Mouse (Mus musculus) liver, embryonic 13.5 days (tissue): ENCODE data around the gene Coasy. TPM values are rescaled to one million over a fixed set of nuclear protein-coding genes. Genes with fewer than 3 reads are reported as not detected.

Experiments
- ATAC-seq: fragments of 200-750 bp; cut with Nextera tagmentation; 2 replicates; pipeline ENCODE4 v1.8.0; 2017; ENCODE audit warnings: low read depth, mild to moderate bottlenecking, moderate number of reproducible peaks, moderate library complexity
- DNase-seq: peaks from one replicate; pipeline ENCODE4 v3.0.0; 2022
- H3K27ac ChIP-seq: fragments of 300-500 bp; sonication (generic); 2 replicates; pipeline ENCODE4 v1.5.1; 2015; ENCODE audit warnings: moderate library complexity, mild to moderate bottlenecking, inconsistent platforms
- H3K27me3 ChIP-seq: fragments of 300-500 bp; sonication (generic); 2 replicates; pipeline ENCODE4 v1.6.1; 2015; ENCODE audit warnings: mild to moderate bottlenecking, inconsistent platforms
- H3K36me3 ChIP-seq: fragments of 300-500 bp; sonication (generic); 2 replicates; pipeline ENCODE4 v1.6.1; 2015; ENCODE audit warnings: mild to moderate bottlenecking, inconsistent platforms
- H3K4me1 ChIP-seq: fragments of 300-500 bp; sonication (generic); replicated peaks from 2 replicates; pipeline ENCODE4 v1.6.1; 2015; ENCODE audit warnings: inconsistent platforms
- H3K4me2 ChIP-seq: fragments of 300-500 bp; sonication (generic); 2 replicates; pipeline ENCODE4 v1.6.1; 2015; ENCODE audit warnings: inconsistent platforms, mild to moderate bottlenecking, moderate library complexity
- H3K4me3 ChIP-seq: fragments of 300-500 bp; sonication (generic); replicated peaks from 2 replicates; pipeline ENCODE4 v1.5.1; 2015; ENCODE audit warnings: mild to moderate bottlenecking, inconsistent platforms
- H3K9ac ChIP-seq: fragments of 300-500 bp; sonication (generic); 2 replicates; pipeline ENCODE4 v1.6.1; 2015; ENCODE audit warnings: mild to moderate bottlenecking, inconsistent platforms
- H3K9me3 ChIP-seq: fragments of 300-500 bp; sonication (generic); replicated peaks from 2 replicates; pipeline ENCODE4 v1.6.1; 2016; ENCODE audit warnings: inconsistent platforms
- WGBS: fragments of 180-500 bp; shearing (Covaris S2); methylation state at CpG from one replicate; pipeline ENCODE4 v1.1.7; 2015; ENCODE audit not compliant: insufficient replicate concordance; 5-methylcytosine and 5-hydroxymethylcytosine counted together
- polyA plus RNA-seq: library from polyadenylated mRNA; unstranded; fragments of >200 nt; fragmentation: Nextera tagmentation; extraction: Ambion mirVana; gene quantifications from 2 replicates; pipeline ENCODE4 v1.2.1, GENCODE M21; 2015

Coasy gene
- 23.0 and 23.2 TPM in 2 replicates for polyA plus RNA-seq

DNA sequence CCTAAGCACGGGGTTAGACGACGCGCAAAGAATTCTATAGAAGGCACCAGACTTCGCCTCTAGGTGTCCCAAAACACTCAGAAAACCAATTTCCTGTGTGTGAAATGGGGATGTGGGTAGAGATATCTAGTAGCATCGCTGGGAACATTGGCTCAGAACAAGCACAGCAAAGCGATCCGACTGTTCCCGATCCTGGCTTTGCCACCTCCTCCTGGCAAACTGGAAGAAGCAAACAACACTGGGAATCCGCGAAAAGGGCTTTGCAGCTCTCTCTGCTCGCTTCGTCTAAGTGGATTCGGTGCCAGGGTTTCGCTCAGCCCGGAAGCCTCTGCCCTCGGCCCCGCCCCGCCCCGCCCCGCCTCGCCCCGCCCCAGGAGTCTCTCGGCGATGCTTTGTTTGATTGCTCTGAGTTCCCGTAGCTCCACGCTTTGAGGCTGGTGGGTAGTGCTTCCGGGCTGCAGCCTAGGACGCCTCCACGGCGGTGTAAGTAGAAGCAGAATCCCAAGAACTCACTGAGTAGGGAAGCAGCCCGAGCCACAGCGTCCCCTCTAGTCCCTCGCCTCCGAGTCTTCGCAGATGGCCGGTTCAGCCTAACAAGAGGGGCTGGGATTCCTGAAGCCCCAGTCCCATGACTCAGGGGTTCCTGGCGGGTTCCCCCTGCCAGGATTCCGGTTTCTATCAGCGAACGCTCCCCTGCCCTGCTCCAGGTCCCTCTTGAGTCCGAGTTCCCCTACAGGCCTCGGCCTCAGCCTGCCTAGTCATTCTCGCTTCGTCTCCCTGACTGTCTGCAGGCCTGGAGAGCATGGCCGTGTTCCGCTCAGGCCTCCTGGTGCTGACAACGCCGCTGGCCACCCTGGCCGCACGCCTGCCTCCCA, at the start of gene Coasy:
Gene Coasy (plus strand): TSS at position 358 of the 875 bp plus-strand sequence.
- H3K4me1 ChIP-seq, result peaks cover 70% of the 10 kb centered on the region
- no peaks in the 10 kb centered on the region for H3K9me3 ChIP-seq
- peak within 1 kb of the TSS; percentile 90 for H3K9ac ChIP-seq
- H3K27me3 ChIP-seq, result peaks cover 45% of the 10 kb centered on the region
- H3K4me2 ChIP-seq, result peak within 1 kb of the TSS; percentile 86
- peaks cover 17% of the 10 kb centered on the region for H3K36me3 ChIP-seq
- WGBS, result under 1% methylated on average over 51 of the region's 51 CpGs
- DNase-seq, result peak; percentile 73
- ATAC-seq, result peak; percentile 85
- H3K4me3 ChIP-seq, result peak within 1 kb of the TSS; percentile 79
- peak within 1 kb of the TSS; percentile 94 for H3K27ac ChIP-seq

DNA sequence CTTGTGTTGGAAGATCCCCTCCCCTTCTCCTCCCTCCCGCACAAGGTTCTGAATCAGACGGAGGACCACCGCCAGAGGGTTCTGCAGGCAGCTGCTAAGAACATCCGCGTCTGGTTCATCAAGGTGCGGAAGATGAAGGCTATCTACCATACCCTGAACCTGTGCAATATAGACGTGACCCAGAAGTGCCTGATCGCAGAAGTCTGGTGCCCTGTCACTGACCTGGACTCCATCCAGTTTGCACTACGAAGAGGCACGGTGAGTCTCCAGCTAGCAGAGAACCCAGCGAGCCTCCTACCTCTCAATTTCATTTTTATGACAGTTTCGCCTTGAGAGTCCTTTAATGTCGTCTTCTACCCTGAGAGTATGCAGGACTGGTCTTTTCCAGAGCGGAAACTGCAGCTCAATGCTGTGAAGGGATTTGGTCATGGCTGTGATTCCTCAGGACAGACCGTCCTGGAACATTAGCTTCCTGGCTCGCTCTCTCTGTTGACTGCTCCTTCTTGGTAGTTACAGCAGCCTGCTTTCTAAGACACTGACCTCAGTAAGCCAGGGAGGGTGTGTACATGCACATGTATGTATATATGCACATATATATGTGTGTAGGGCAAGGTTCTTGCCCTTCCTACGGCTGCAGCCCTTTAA, 48.4 kb upstream of the Coasy start:
- Histone ChIP-seq H3K27me3 (no peaks in the 10 kb centered on the region), H3K4me1 (no peaks in the 10 kb centered on the region; the same call in 1 of the 2 replicates), H3K4me3 (no peak overlapping the region), H3K4me2 (no peak overlapping the region), H3K27ac (no peak overlapping the region), H3K36me3 (peaks cover 96% of the 10 kb centered on the region), H3K9ac (no peak overlapping the region), H3K9me3 (no peaks in the 10 kb centered on the region)
- ATAC-seq (no peak), DNase-seq (no peak)
- WGBS, result 90% methylated on average over 17 of the region's 17 CpGs

DNA sequence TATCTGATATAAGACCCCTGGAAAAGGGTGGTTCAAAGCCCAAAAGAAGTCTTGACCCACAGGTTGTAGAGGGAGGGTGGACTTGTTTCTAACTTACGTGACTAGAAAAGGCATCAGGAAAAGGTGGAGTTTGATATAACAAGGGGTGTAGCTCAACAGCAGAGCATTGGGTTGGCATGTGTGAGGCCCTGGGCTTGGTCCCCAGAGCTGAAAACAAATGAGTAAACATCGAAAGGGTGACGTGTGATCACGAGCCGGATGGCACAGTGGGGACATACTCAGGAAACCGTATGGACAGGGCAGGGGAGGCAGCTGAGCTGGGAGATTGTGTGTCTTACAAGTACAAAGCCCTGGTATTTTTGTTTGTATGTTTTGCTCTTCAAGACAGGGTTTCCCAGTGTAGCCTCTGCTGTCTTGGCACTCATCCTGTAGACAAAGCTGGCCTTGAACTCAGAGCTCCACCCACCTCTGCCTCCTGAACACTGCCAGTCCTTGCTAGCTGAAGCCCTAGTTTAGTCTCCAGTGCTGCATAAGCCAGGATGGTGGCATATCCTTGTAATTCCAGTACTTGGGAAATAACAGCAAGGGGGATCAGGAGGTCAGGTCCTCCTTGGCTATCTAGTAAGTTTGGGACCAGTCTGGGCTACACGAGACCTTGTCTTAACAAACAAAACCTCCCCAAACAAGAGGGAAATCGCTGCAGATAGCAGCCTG, 47.6 kb upstream of the Coasy start:
- no peak for DNase-seq
- 92% methylated on average over 8 of the region's 8 CpGs for WGBS
- no peaks in the 10 kb centered on the region; the same call in 1 of the 2 replicates for H3K4me1 ChIP-seq
- H3K4me2 ChIP-seq, result no peak overlapping the region
- ATAC-seq, result no peak
- no peaks in the 10 kb centered on the region for H3K27me3 ChIP-seq
- H3K4me3 ChIP-seq, result no peak overlapping the region
- peaks cover 96% of the 10 kb centered on the region for H3K36me3 ChIP-seq
- H3K9me3 ChIP-seq, result no peaks in the 10 kb centered on the region
- H3K27ac ChIP-seq, result no peak overlapping the region
- no peak overlapping the region for H3K9ac ChIP-seq

DNA sequence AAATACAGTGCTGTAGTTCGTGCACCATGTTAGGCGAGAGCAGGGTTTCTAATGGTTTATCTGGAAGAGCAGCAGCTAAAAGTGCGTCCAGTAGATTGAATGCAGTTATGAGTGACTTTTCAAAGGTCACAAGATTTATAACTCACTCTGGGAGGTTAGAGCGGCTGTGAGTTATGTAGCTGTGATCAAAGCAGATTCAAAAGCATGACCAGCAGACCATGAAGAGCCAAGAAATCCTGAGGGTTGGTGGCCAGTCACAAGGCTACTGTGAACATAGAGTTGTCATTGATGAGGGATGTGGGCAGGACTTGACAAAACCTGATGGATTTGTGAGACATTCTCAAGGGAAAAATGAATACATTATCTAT, 47.1 kb upstream of the Coasy start:
- Histone ChIP-seq H3K4me3 (no peak overlapping the region), H3K9me3 (no peaks in the 10 kb centered on the region), H3K4me2 (no peak overlapping the region), H3K9ac (no peak overlapping the region), H3K4me1 (no peaks in the 10 kb centered on the region; the same call in 1 of the 2 replicates), H3K27ac (no peak overlapping the region), H3K27me3 (no peaks in the 10 kb centered on the region), H3K36me3 (peaks cover 96% of the 10 kb centered on the region)
- no peak for DNase-seq
- WGBS, result 85% methylated on average over 4 of the region's 4 CpGs
- ATAC-seq, result no peak

DNA sequence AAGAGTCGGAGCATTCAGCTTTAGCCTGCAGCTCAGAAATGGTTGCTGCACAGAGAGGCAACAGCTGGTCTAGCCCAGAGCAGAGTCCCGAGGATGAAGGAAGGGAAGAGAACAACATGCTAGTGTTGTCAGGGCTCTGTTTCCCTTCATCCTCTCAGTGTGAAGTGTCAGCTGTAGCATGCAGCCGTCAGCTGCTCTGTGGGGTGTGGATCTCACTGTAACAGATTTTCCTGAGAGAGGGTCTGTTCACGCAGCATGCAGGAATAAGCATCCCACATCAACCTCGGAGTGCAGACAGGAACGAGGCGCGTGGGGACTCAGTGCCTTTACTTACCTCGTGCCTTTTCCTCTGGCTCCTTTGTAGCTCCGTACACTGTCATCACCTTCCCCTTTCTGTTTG, 44.6 kb upstream of the Coasy start:
- peaks cover 97% of the 10 kb centered on the region for H3K36me3 ChIP-seq
- no peak overlapping the region for H3K4me3 ChIP-seq
- no peak overlapping the region for H3K9ac ChIP-seq
- H3K9me3 ChIP-seq, result no peaks in the 10 kb centered on the region
- WGBS, result 86% methylated on average over 10 of the region's 10 CpGs
- ATAC-seq (no peak), DNase-seq (no peak)
- no peak overlapping the region for H3K4me2 ChIP-seq
- no peaks in the 10 kb centered on the region for H3K4me1 ChIP-seq
- H3K27ac ChIP-seq, result no peak overlapping the region
- H3K27me3 ChIP-seq, result no peaks in the 10 kb centered on the region

DNA sequence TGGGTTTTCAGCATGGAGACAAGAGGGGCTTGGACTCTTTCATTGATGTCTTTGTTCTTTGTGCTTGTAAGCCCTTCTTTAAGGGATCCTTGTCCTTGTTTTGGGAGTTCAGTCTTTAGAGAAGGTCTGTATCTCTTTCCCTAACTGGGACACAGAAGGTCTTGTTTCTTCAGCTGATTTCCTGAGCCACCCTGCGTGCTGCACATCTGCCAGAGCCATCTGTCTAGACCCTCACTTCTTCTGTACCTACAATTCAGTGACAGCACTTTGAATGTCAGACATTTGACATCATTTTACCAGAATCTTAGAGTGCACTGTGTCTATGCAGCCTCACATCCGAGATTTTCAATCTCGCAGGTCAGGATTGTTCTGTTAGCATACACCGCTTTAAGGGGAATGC, 36.5 kb upstream of the Coasy start:
- no peak overlapping the region for H3K4me2 ChIP-seq
- ATAC-seq (no peak), DNase-seq (no peak)
- no peak overlapping the region for H3K9ac ChIP-seq
- H3K9me3 ChIP-seq, result no peaks in the 10 kb centered on the region
- 80% methylated on average over 4 of the region's 4 CpGs for WGBS
- no peak overlapping the region for H3K4me3 ChIP-seq
- H3K27me3 ChIP-seq, result no peaks in the 10 kb centered on the region
- peaks cover 100% of the 10 kb centered on the region for H3K36me3 ChIP-seq
- peaks cover 2% of the 10 kb centered on the region for H3K4me1 ChIP-seq
- H3K27ac ChIP-seq, result peak overlapping the region; percentile 6; the same call in 1 of the 2 replicates

DNA sequence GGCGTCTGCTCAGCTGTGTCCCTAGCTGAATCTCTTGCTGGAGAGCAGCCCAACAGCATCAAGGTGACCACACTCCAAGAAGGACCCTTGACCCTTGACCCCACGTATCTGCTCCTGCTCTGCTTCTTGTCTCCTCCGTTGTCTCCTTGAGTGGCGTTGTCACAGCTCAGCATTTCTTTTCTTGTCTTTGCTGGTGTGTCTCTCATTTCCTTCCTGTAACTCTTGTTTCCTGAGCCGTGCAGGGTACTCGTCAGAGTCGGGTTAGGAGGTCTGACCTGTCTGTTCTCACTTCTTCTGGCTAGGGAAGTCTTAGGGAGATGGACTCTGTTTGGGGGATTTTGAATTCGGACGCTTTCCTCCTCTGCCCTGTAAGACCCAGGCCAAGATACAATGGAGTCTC, 35.9 kb upstream of the Coasy start:
- ATAC-seq, result no peak
- WGBS, result 37% methylated on average over 9 of the region's 9 CpGs

DNA sequence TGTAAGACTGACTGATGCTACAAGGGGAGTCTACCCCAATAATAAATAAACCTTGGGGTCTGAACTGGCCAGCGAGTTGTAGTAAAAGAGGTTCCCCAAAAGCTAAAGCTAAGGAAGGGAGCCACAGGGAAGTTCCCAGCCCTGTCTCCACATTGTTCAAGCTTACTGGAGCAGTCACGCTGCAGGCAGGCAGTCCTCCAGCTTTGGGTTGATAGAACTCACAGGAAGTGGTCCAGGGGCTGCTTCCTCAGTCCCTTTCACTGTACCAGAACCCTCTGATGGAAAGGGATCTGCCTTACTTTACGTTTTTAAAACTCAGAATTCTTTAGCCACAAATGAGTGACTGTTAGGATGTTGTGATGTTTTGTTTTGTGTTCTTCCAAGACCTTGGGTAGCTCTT, 34.9 kb upstream of the Coasy start:
- H3K36me3 ChIP-seq, result peaks cover 100% of the 10 kb centered on the region
- no peak for ATAC-seq

More for the DNA sequence above, 35.9 kb upstream of the Coasy start:
- Histone ChIP-seq H3K9ac (no peak overlapping the region), H3K36me3 (peaks cover 100% of the 10 kb centered on the region), H3K4me3 (no peak overlapping the region), H3K27ac (no peak overlapping the region), H3K4me1 (peaks cover 2% of the 10 kb centered on the region), H3K27me3 (no peaks in the 10 kb centered on the region), H3K4me2 (no peak overlapping the region), H3K9me3 (no peaks in the 10 kb centered on the region)
- DNase-seq, result no peak

DNA sequence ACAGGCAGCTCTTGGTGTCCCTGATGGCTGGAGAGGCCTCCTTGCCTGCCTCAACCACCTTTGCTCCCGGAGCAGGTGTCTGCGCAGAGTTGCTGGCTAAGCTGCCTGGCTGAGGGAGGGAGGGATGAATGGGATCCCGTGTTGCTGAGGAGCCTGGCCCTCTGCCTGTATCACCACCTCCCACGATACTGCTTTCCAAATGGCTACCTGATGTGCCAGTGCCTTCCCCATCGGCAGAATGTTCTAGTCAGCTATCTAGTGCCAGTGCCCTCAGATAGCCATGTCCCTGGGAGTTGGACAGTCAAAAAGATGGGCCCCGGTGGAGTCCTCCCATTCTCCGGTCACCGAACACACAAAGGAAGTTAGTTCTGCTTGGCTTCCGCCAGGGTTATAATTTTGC, 32.0 kb upstream of the Coasy start:
- DNase-seq (no peak), ATAC-seq (no peak)
- Histone ChIP-seq H3K27me3 (no peaks in the 10 kb centered on the region), H3K4me1 (peaks cover 13% of the 10 kb centered on the region), H3K4me3 (no peak overlapping the region), H3K36me3 (peaks cover 99% of the 10 kb centered on the region), H3K9me3 (peaks cover 7% of the 10 kb centered on the region; the same call in 1 of the 2 replicates), H3K27ac (no peak overlapping the region), H3K9ac (no peak overlapping the region), H3K4me2 (no peak overlapping the region)
- WGBS, result 90% methylated on average over 9 of the region's 9 CpGs

More for the DNA sequence above, 34.9 kb upstream of the Coasy start:
- H3K4me2 ChIP-seq, result no peak overlapping the region
- H3K4me1 ChIP-seq, result peaks cover 2% of the 10 kb centered on the region
- H3K27ac ChIP-seq, result no peak overlapping the region
- H3K9me3 ChIP-seq, result no peaks in the 10 kb centered on the region
- H3K9ac ChIP-seq, result no peak overlapping the region
- 63% methylated on average over 3 of the region's 3 CpGs for WGBS
- no peak for DNase-seq
- H3K4me3 ChIP-seq, result no peak overlapping the region
- H3K27me3 ChIP-seq, result no peaks in the 10 kb centered on the region

DNA sequence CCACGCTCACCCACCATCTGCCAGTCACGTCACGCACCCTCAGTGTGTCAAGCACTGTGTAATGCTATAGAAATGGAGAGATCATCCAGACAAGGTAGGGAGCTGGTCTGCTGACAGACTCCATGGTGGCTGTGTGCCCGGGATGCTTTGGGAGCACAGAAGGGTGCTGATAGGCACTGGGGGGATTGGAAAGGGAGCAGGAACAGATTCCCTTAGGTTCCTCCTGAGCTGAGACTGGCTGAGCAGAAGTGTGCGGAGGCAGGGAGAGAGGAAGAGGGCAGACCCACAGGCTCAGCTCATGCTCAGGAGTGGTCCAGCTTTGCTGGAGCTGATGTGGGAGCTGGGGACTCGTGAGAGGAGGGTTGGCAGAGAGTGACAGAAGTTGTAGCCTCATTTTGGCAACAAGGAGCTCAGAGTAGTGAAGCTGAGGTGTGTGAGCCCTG, 31.3 kb upstream of the Coasy start:
- Histone ChIP-seq H3K4me1 (peaks cover 17% of the 10 kb centered on the region), H3K27me3 (no peaks in the 10 kb centered on the region), H3K4me3 (no peak overlapping the region), H3K27ac (no peak overlapping the region), H3K9me3 (peaks cover 7% of the 10 kb centered on the region; the same call in 1 of the 2 replicates), H3K9ac (no peak overlapping the region), H3K36me3 (peaks cover 99% of the 10 kb centered on the region), H3K4me2 (no peak overlapping the region)
- ATAC-seq (no peak), DNase-seq (no peak)
- WGBS, result 89% methylated on average over 6 of the region's 6 CpGs

DNA sequence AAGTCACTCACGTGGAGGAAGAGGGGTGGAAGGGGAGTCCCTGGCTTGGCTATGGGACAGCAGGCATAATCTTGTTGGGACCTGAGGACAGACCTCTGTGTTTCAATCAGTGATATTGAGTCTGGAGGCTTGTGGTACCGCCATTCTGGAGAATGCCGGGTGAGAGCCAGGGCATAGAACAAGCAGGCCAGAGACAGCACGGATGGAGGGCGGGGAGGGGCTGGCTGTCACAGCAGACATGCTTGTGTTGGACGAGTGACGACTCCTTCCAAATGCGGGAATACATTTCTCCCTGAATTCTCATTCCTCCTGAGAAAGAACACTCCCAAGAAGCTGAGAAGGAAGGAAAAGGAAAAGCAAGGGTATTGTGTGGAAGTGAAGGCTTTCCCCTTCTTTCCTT, 30.7 kb upstream of the Coasy start:
- Histone ChIP-seq H3K9me3 (peaks cover 7% of the 10 kb centered on the region; the same call in 1 of the 2 replicates), H3K36me3 (peaks cover 99% of the 10 kb centered on the region), H3K27ac (no peak overlapping the region), H3K27me3 (no peaks in the 10 kb centered on the region), H3K4me2 (no peak overlapping the region), H3K4me3 (no peak overlapping the region), H3K9ac (no peak overlapping the region), H3K4me1 (peaks cover 21% of the 10 kb centered on the region)
- ATAC-seq, result no peak
- WGBS, result 83% methylated on average over 8 of the region's 8 CpGs
- no peak for DNase-seq
